Mouse (Mus musculus) liver, adult 2 months (tissue): ENCODE data around the gene Atp6v1c2. TPM values are rescaled to one million over a fixed set of nuclear protein-coding genes. Genes with fewer than 3 reads are reported as not detected.

Source experiments
- DNase-seq: peaks from one replicate; pipeline ENCODE4 v3.0.0-alpha.2; 2011; ENCODE audit warnings: low read depth, low spot score; ENCODE audit errors: extremely low read depth
- H3K27ac ChIP-seq: fragments of 200-500 bp; replicated peaks from 2 replicates; pipeline ENCODE4 v1.5.1; 2012; ENCODE audit warnings: low read depth, mild to moderate bottlenecking, control low read depth, inconsistent platforms, low read length; ENCODE audit not compliant: insufficient read depth
- H3K27me3 ChIP-seq: fragments of 200-500 bp; 2 replicates; pipeline ENCODE4 v1.6.1; 2012; ENCODE audit warnings: mild to moderate bottlenecking, moderate library complexity, low read length, inconsistent platforms; ENCODE audit not compliant: control insufficient read depth, insufficient read depth
- H3K36me3 ChIP-seq: fragments of 200-500 bp; 2 replicates; pipeline ENCODE4 v1.6.1; 2012; ENCODE audit warnings: low read length, inconsistent platforms; ENCODE audit not compliant: control insufficient read depth, insufficient read depth
- H3K4me1 ChIP-seq: fragments of 200-500 bp; 2 replicates; pipeline ENCODE4 v1.6.1; 2011; ENCODE audit warnings: low read length; ENCODE audit not compliant: control insufficient read depth, insufficient read depth
- H3K4me3 ChIP-seq: fragments of 200-500 bp; 2 replicates; pipeline ENCODE4 v1.5.1; 2011; ENCODE audit warnings: low read depth, mild to moderate bottlenecking, control low read depth, low read length, moderate library complexity; ENCODE audit not compliant: insufficient read depth
- H3K79me2 ChIP-seq: fragments of 200-500 bp; 2 replicates; pipeline ENCODE4 v1.6.1; 2012; ENCODE audit warnings: inconsistent platforms, mild to moderate bottlenecking, low read length, moderate library complexity; ENCODE audit not compliant: control insufficient read depth, insufficient read depth
- H3K9ac ChIP-seq: fragments of 200-500 bp; 2 replicates; pipeline ENCODE4 v1.6.1; 2012; ENCODE audit warnings: low read depth, mild to moderate bottlenecking, control low read depth, inconsistent platforms, low read length
- CTCF ChIP-seq: fragments of 200-500 bp; IDR thresholded peaks from 2 replicates; pipeline ENCODE4 v1.5.1; 2011; ENCODE audit warnings: low read depth, low read length, control low read depth
- POLR2A ChIP-seq: fragments of 200-500 bp; IDR thresholded peaks from 2 replicates; pipeline ENCODE4 v1.6.1; 2011; ENCODE audit warnings: low read length, control low read depth; ENCODE audit not compliant: insufficient read depth; ENCODE audit errors: extremely low read depth
- WGBS: fragments of 180-500 bp; shearing (Covaris S2); methylation state at CpG from one replicate; pipeline ENCODE4 v1.1.7; 2018; 5-methylcytosine and 5-hydroxymethylcytosine counted together
- polyA plus RNA-seq: library from polyadenylated mRNA; depleted of rRNA; stranded (reverse); fragments of >200 nt; gene quantifications from 2 replicates; pipeline ENCODE4 v1.2.3, GENCODE M21; 2012
- total RNA-seq: library from RNA; depleted of rRNA; stranded (reverse); fragments of >200 nt; gene quantifications from 2 replicates; pipeline ENCODE4 v1.2.3, GENCODE M21; 2014

Gene Atp6v1c2
- total and polyA plus RNA-seq, 2 experiments, result not detected

- Histone ChIP-seq H3K4me3 (no peak overlapping the region), H3K4me1 (0 out of 2 replicates have a peak, but pooled peaks cover 2% of the 10 kb centered on the region), H3K36me3 (no peaks in the 10 kb centered on the region), H3K27me3 (no peaks in the 10 kb centered on the region), H3K9ac (no peak overlapping the region), H3K79me2 (no peaks in the 10 kb centered on the region), H3K27ac (no peak overlapping the region)
- 77% methylated on average over 3 of the region's 3 CpGs for WGBS
- TF ChIP-seq CTCF (no peak), POLR2A (no peak)
- DNase-seq, result peak; percentile 42
Measured at GRCm38 (mm10) chr12:17261005-17261404, 68.2 kb downstream of the Atp6v1c2 start.

DNA sequence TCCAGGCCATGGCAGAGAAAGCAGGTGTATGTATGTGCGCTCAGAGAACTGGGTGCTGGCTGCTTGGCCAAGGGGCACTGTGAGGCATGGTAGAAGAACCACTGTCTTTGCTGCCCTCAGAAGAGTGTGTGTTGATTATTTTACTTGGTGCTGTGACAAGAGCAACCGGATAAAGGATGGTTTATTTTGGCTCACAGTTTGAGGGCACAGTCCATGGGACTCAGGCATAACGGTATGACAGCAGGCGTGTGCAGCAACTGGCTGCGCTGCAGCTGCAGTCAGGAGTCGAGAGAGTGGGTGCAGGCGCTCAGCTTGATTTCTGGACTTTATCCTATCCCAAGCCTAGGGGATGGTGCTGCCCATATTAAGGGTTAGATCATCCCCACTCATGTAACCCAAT, 70.7 kb downstream of the Atp6v1c2 start:
- no peak overlapping the region for H3K4me3 ChIP-seq
- H3K79me2 ChIP-seq, result no peaks in the 10 kb centered on the region
- peak; percentile 96 for DNase-seq
- 17% methylated on average over 7 of the region's 7 CpGs for WGBS
- no peaks in the 10 kb centered on the region for H3K36me3 ChIP-seq
- H3K27ac ChIP-seq, result no peak overlapping the region
- TF ChIP-seq POLR2A (no peak), CTCF (no peak)
- no peaks in the 10 kb centered on the region for H3K27me3 ChIP-seq
- no peak overlapping the region for H3K9ac ChIP-seq
- 0 out of 2 replicates have a peak, but pooled peaks cover 2% of the 10 kb centered on the region for H3K4me1 ChIP-seq

DNA sequence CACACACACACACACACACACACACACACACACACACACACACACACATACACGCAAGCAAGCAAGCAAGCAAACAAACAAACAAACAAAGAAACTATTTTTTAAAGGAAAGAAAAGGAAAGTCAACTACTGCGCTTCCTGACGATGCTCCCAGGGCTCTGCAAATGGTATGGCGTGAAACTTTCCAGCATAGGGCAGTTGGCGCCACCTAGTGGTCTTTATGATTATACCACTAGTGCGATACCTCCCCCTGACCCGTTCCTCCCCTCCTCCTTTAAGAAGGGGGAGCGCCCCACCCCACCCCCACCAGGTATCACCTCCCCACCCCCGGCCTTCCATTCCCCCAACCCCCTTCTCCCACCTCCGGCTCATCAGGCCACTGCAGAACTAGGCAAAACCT, 72.3 kb downstream of the Atp6v1c2 start:
- Histone ChIP-seq H3K27me3 (no peaks in the 10 kb centered on the region), H3K9ac (no peak overlapping the region), H3K27ac (no peak overlapping the region), H3K4me3 (no peak overlapping the region), H3K79me2 (no peaks in the 10 kb centered on the region), H3K4me1 (0 out of 2 replicates have a peak, but pooled peaks cover 2% of the 10 kb centered on the region), H3K36me3 (no peaks in the 10 kb centered on the region)
- DNase-seq, result peak; percentile 25
- WGBS, result 9% methylated on average over 10 of the region's 10 CpGs
- TF ChIP-seq CTCF, result peak; percentile 75
- no peak for TF ChIP-seq POLR2A

- H3K9ac ChIP-seq, result no peak overlapping the region
- H3K4me3 ChIP-seq, result no peak overlapping the region
- TF ChIP-seq POLR2A, result no peak
- TF ChIP-seq CTCF, result no peak
- H3K4me1 ChIP-seq, result 0 out of 2 replicates have a peak, but pooled peaks cover 2% of the 10 kb centered on the region
- no peak for DNase-seq
- WGBS, result 82% methylated on average over 6 of the region's 6 CpGs
- H3K27me3 ChIP-seq, result no peaks in the 10 kb centered on the region
- no peak overlapping the region for H3K27ac ChIP-seq
- no peaks in the 10 kb centered on the region for H3K79me2 ChIP-seq
- H3K36me3 ChIP-seq, result no peaks in the 10 kb centered on the region
Measured at GRCm38 (mm10) chr12:17255602-17256001, 73.6 kb downstream of the Atp6v1c2 start.

DNA sequence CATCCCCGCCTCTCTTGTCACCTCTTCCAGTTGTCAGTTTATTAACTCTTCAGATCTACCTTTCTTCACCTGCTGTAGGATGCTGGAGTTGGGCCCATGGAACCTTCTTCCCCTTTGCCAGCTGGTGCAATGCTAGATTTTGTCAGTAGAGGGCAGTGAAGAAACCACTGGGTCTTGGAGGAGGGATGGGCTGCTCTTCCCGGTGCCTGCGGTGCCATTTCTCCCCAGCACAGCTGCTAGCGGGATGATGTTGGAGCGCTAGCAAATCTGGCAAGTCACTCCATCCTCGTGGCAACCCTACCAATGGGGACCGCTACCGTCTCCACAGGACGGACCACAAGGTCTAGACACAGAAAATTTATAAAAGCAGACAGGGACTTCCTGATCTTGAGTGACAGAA, 76.1 kb downstream of the Atp6v1c2 start:
- WGBS, result 12% methylated on average over 9 of the region's 9 CpGs
- Histone ChIP-seq H3K4me1 (0 out of 2 replicates have a peak, but pooled peaks cover 2% of the 10 kb centered on the region), H3K4me3 (no peak overlapping the region), H3K9ac (no peak overlapping the region), H3K36me3 (no peaks in the 10 kb centered on the region), H3K79me2 (no peaks in the 10 kb centered on the region), H3K27me3 (no peaks in the 10 kb centered on the region), H3K27ac (no peak overlapping the region)
- peak; percentile 41 for DNase-seq
- TF ChIP-seq CTCF (peak; percentile 77), POLR2A (no peak)

GRCm38 (mm10) chr12:17250962-17251361, 78.2 kb downstream of the Atp6v1c2 start:
- H3K27me3 ChIP-seq, result no peaks in the 10 kb centered on the region
- H3K4me1 ChIP-seq, result no peaks in the 10 kb centered on the region
- WGBS, result 79% methylated on average over 8 of the region's 8 CpGs

More at GRCm38 (mm10) chr12:17250962-17251361, 78.2 kb downstream of the Atp6v1c2 start:
- Histone ChIP-seq H3K9ac (no peak overlapping the region), H3K36me3 (no peaks in the 10 kb centered on the region), H3K79me2 (no peaks in the 10 kb centered on the region), H3K27ac (no peak overlapping the region), H3K4me3 (no peak overlapping the region)
- DNase-seq, result no peak
- TF ChIP-seq POLR2A, result no peak
- TF ChIP-seq CTCF, result no peak
